Mouse (Mus musculus): ENCODE data around the gene Med26.

Med26 gene

GRCm38 (mm10) chr8:72491680-72492621 is 56.1 kb downstream of the Med26 start, which contains the start of gene Slc35e1:
TSS of gene Slc35e1 (minus strand) at chr8:72492614.
- in situ Hi-C loops (cut with MboI; ENCODE audit: unreplicated experiment in 2 of 2): no loop called here

DNA sequence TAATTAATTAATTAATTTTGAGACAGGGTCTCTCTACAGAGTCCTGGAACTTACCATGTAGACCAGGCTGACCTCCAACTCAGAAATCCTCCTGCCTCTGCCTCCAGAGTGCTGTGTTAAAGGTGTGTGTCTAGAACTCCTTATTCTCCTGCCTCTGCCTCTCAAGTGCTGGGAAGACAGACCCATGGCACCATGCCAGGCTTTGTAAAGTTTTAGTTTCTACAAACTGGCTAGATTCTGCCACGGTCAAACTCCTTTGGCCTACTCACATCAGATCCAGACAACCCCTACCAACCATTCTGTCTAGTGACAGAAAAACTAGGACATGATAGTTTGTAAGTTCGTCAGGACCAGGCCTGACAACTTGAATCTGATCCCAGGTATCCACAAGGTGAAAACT is 57.1 kb downstream of the Med26 start:
- in situ Hi-C loops (cut with MboI; ENCODE audit: unreplicated experiment in 2 of 2): no loop called here

- in situ Hi-C loops (cut with MboI; ENCODE audit: unreplicated experiment in 2 of 2): no loop called here
Measured at GRCm38 (mm10) chr8:72487014-72487413, 61.1 kb downstream of the Med26 start.

- in situ Hi-C loops (cut with MboI; ENCODE audit: unreplicated experiment in 2 of 2): no loop called here
Measured at GRCm38 (mm10) chr8:72485456-72486199, 62.4 kb downstream of the Med26 start.

GRCm38 (mm10) chr8:72474826-72475546 is 73.1 kb downstream of the Med26 start, which contains the start of gene Cherp:
TSS of gene Cherp (minus strand) at chr8:72475226.
- in situ Hi-C loops (cut with MboI; ENCODE audit: unreplicated experiment in 2 of 2): no loop called here

DNA sequence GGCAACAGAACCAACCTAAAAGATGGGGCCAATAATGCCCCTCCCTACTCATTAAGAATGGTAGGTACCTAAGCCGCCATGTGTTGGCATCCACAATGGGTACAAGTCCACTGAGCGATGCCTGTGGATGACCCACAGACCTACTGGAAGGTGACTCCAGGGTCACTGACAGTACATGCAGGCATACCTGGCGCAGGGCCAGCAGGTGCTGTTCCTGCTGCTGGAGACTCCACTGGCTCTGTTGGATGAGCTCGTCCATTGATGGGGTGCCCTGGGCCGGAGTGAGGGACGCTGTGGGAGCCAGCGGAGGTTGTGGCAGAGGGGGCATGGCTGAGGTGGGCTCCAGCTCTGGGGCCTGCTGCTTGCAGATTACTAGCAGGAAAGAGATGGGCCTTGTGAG is 77.4 kb downstream of the Med26 start:
- in situ Hi-C loops (cut with MboI; ENCODE audit: unreplicated experiment in 2 of 2): no loop called here

- in situ Hi-C loops (cut with MboI; ENCODE audit: unreplicated experiment in 2 of 2): no loop called here
Measured at GRCm38 (mm10) chr8:72469984-72470383, 78.1 kb downstream of the Med26 start.

GRCm38 (mm10) chr8:72469243-72469642 is 78.8 kb downstream of the Med26 start:
- in situ Hi-C loops (cut with MboI; ENCODE audit: unreplicated experiment in 2 of 2): no loop called here

GRCm38 (mm10) chr8:72464211-72464610 is 83.9 kb downstream of the Med26 start:
- in situ Hi-C loops (cut with MboI; ENCODE audit: unreplicated experiment in 2 of 2): no loop called here

DNA sequence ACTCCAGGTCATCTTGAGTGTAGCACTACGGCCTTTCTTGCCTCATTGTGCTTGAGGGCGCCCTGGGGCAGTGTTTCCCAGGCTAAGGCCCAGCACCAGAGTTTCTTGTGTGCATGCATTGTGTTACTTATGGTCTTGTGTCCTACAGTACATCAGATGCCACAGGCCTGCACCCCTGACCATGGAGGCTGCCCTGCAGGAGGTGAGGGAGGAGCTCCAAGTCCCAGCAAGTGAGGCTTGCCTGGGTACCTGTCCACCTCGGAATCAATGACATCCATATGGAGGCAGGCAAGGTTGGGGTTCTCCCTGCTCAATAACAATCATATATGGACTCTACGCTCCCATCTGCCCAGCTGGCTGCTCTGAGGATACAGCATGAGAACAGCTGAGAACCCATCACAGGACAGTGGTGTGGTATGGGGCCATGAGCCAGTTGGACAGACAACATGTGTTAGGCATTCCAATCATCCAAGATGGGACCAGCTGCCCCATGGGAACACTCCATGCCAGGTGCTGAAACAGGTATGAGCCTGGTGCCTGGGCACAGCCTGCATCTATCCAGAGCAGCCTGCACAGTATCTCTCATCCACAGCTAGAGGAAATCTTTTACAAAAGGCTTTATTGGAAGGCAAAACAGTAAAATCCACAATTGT is 88.1 kb downstream of the Med26 start:
- in situ Hi-C loops (cut with MboI; ENCODE audit: unreplicated experiment in 2 of 2): no loop called here

DNA sequence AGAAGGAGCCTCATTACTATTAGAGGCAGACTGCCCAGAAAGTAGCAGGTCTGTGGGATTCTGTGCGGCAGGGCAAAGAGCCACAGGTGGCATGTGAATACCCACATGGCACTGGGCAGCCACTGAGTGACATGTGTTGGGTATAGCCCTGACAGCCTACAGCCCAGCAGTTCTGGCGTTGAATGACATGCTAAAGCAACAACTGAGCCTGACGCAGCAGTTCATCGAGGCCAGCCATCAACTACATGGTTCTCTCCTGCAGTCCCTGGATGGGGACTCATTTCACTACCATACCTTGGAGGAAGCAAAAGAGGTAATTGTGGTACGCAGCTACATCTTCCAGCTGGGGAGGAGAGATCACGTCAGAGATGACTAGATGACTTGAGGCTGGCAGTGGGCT is 89.6 kb downstream of the Med26 start:
- in situ Hi-C loops (cut with MboI; ENCODE audit: unreplicated experiment in 2 of 2): no loop called here

DNA sequence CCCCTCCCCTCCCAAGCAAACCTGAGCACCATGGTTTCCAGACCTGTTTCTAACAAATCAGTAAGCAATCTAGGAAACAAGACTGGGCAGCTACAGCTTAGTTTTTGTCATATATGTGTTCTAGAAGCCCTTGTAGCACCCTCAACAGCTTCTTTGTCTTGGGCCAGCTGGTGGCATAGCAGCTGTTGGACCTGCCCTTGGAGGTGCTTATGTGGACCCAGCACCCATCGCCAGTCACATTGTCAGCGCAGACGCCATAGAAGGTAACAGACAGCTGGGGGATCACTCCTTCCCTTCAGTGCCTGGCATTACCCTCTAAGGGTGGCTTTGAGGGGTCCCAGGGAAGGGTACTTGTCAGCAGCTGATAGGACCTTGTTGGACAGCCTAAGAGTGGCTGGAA is 90.3 kb downstream of the Med26 start:
- in situ Hi-C loops (cut with MboI; ENCODE audit: unreplicated experiment in 2 of 2): no loop called here

DNA sequence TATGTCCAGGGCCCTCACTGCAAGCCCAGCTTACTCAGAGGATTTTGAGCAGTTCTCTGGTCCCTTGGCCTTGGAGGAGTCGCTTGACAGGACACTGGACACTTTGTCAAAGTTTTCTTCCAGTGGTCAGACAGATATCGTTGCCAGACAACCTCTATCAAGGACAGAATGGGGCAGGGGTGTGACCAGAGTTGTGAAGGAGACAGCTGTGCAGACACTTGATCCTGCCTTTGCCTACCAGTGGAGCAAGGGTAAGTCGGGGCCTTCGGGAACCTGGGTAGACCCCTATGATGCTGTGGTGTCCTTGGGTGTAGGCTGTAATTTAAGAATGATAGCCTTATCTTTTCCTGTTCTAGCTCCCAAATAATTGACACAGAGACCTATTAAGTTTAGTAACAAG is 92.8 kb downstream of the Med26 start:
- in situ Hi-C loops (cut with MboI; ENCODE audit: unreplicated experiment in 2 of 2): no loop called here

GRCm38 (mm10) chr8:72453904-72454303 is 94.2 kb downstream of the Med26 start:
- in situ Hi-C loops (cut with MboI; ENCODE audit: unreplicated experiment in 2 of 2): no loop called here

DNA sequence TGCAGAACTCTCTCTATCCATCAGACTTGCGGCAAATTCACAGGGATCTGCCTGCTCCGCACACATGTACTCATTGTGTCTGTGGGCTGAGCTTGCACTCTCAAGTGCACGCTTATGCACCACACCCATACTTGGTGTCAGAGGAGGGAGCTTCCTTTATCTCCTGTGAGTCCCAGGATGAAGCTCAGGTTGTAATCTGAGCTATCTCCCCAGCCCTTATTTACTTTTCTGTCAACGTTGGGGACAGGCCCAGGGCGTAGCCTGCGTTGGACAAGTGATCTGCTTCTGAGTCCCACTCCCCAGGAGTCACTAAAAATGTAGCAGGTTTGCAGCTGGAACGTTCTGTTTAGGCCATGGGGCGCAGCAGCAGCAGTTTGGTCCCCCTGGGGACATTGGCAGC is 96.6 kb downstream of the Med26 start:
- in situ Hi-C loops (cut with MboI; ENCODE audit: unreplicated experiment in 2 of 2): no loop called here

GRCm38 (mm10) chr8:72445071-72445470 is 103.0 kb downstream of the Med26 start:
- in situ Hi-C loops (cut with MboI; ENCODE audit: unreplicated experiment in 2 of 2): no loop called here
